Mouse (Mus musculus) brain, embryonic 14.5 days (tissue): ENCODE measurements around the gene Neurog2. TPM values are rescaled to one million over a fixed set of nuclear protein-coding genes. Genes with fewer than 3 reads are reported as not detected.
A peak's percentile ranks its signal among the peaks of the same experiment; 100 is the strongest.

Experiments used
- DNase-seq: peaks from one replicate; pipeline ENCODE4 v3.0.0-alpha.2; 2011; ENCODE audit warnings: low read depth
- CTCF ChIP-seq: fragments of 200-500 bp; IDR thresholded peaks from 2 replicates; pipeline ENCODE4 v1.5.1; 2012; ENCODE audit warnings: inconsistent platforms, mild to moderate bottlenecking, moderate library complexity, borderline replicate concordance; ENCODE audit not compliant: insufficient read depth, insufficient read length; ENCODE audit errors: extremely low read depth
- POLR2A ChIP-seq: fragments of 200-500 bp; IDR thresholded peaks from 2 replicates; pipeline ENCODE4 v1.6.1; 2012; ENCODE audit warnings: mild to moderate bottlenecking, inconsistent platforms, borderline replicate concordance; ENCODE audit not compliant: poor library complexity, insufficient read depth, insufficient read length, severe bottlenecking; ENCODE audit errors: extremely low read depth
- polyA plus RNA-seq: library from polyadenylated mRNA; depleted of rRNA; stranded (reverse); fragments of >200 nt; gene quantifications from 2 replicates; pipeline ENCODE4 v1.2.3, GENCODE M21; 2012; rRNA removed

Gene Neurog2
- polyA plus RNA-seq, 1 experiment, result 46.1 TPM

- DNase-seq, result peak; percentile 91
- TF ChIP-seq POLR2A (no peak), CTCF (no peak)
Measured at GRCm38 (mm10) chr3:127651742-127652653, 19.1 kb downstream of the Neurog2 start.

- DNase-seq, result no peak
- no peak for TF ChIP-seq CTCF
- no peak for TF ChIP-seq POLR2A
Measured at GRCm38 (mm10) chr3:127660712-127661111, 27.8 kb downstream of the Neurog2 start.

DNA sequence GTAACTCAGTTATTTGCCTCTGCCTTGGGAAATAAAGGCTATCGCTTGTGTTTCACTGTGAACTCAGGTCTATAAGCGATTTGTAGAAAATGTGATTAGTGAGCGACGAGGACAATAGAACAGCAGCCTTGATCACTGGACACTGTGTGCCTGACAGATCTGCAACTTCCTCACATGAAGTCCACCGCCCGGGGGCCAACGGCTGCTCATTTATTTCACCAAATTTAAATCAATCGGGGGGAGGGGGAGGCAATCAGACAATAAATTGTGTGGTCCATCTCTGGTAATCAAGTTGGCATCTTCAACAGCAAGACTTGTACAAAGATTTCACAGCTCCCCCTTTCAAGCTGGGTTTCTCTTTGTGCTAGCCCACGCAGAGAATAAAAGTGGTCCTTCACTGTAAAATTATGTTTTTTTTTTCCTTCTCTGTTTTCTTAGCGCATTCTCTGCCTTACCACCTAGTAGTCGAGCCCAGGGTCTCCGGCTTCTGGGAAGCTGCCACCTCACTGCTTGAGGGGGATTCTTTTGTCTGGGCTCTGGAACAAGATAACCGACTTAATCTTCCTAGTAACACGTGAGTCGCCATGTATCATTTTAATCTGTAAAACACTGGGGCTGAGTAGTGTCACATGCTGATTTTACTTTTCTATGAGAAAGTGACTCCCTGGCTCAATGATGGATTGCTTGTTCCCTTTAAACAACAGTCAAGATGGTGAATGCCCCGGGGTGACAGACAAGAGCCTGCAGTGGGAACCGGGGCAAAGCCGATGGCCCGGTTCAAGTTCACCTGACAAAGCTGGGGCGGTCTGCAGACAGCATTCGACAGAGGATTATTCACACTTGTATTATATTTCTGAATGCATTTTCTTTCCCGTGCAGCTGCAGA, 29.0 kb downstream of the Neurog2 start:
- peak; percentile 77 for DNase-seq
- no peak for TF ChIP-seq CTCF
- no peak for TF ChIP-seq POLR2A

DNA sequence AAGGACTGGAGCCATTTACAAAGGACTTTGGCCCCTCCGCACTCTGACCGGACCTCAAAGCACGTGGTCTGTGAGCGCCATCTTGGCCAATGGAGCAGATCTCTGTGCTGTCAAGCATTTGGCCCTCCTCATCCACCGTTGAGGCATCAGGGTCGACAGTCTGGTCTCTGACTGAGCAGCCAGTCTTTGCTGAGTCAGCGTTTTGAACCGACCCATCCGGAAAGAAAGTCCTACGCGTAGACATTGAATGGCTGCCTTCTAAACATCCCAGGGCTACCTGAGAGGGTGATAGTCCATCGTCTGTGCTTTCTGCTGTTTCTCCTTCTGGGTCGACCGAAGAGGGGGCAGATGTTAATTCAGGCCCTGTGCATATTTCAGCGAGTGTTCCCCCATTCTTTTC, 46.8 kb downstream of the Neurog2 start:
- no peak for DNase-seq
- no peak for TF ChIP-seq POLR2A
- TF ChIP-seq CTCF, result no peak

Other genes with a start within 250 kb of the Neurog2 start
- 94.5 and 187 TPM in 2 replicates for gene Ank2, start 133.8 kb upstream of the Neurog2 start, polyA plus RNA-seq
- 16.8 and 20.7 TPM in 2 replicates for gene Larp7, start 79.8 kb upstream of the Neurog2 start, polyA plus RNA-seq
- 7.0 and 9.9 TPM in 2 replicates for gene Zgrf1, start 79.6 kb upstream of the Neurog2 start, polyA plus RNA-seq
- gene Alpk1, start 147.4 kb downstream of the Neurog2 start, polyA plus RNA-seq, result 2.2 and 2.6 TPM in 2 replicates
- 2.5 and 3.0 TPM in 2 replicates for gene Tifa, start 156.7 kb downstream of the Neurog2 start, polyA plus RNA-seq
- gene Ap1ar, start 204.4 kb downstream of the Neurog2 start, polyA plus RNA-seq, result 43.9 and 69.3 TPM in 2 replicates